Mouse (Mus musculus): ENCODE results near the gene Hhipl1.

DNA sequence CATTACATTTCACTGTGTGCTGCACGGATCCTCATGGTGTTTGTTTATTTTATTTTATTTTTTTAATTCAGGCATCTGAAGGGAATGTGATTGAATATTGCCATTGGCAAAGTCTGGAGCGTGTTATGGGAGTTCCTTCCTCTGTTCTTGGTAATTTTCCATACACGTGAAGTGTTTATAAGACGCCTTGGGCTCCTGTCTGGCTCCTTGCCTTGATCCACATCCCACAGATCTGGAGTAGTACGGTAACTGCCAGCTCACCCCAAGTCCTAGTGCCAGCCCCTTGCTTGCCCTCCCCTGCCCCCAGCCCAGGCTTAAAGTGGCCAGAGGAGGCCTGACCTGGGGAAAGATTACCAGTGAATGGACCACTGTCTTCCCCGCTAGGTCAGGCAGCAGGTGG, 5.1 kb upstream of the Hhipl1 start:
- TF ChIP-seq CTCF (IDR thresholded peaks at IDR 0.05; ENCODE audit: extremely low read depth, insufficient read depth, insufficient read length, insufficient replicate concordance) (no peak), POLR2A (IDR thresholded peaks at IDR 0.05; ENCODE audit: low read depth, low read length) (no peak)

All from spleen, adult 2 months (tissue).